Mouse (Mus musculus) ES-Bruce4 (cell line): ENCODE data around the gene Cerk. TPM values are rescaled to one million over a fixed set of nuclear protein-coding genes. Genes with fewer than 3 reads are reported as not detected.
"Not testable (repeated sequence)": the region's sequence is repeated elsewhere in the genome, so short reads cannot be mapped to it uniquely, and the experiment has no call there.

Source experiments
- H3K27ac ChIP-seq: 2 replicates; pipeline ENCODE4 v1.5.1; 2012; ENCODE audit warnings: low read length, inconsistent platforms; ENCODE audit not compliant: insufficient read depth
- H3K27me3 ChIP-seq: 2 replicates; pipeline ENCODE4 v1.6.1; 2012; ENCODE audit warnings: mild to moderate bottlenecking, low read length, inconsistent platforms; ENCODE audit not compliant: control insufficient read depth, poor library complexity, insufficient read depth, severe bottlenecking
- H3K36me3 ChIP-seq: 2 replicates; pipeline ENCODE4 v1.6.1; 2012; ENCODE audit warnings: inconsistent platforms, mild to moderate bottlenecking, low read length, moderate library complexity; ENCODE audit not compliant: control insufficient read depth, poor library complexity, insufficient read depth, severe bottlenecking
- H3K4me1 ChIP-seq: one replicate; pipeline ENCODE4 v1.8.1; 2011; ENCODE audit warnings: low read length; ENCODE audit not compliant: control insufficient read depth, insufficient read depth
- H3K4me3 ChIP-seq: 2 replicates; pipeline ENCODE4 v1.5.1; 2011; ENCODE audit warnings: low read depth, mild to moderate bottlenecking, low read length
- H3K9ac ChIP-seq: 2 replicates; pipeline ENCODE4 v1.6.1; 2012; ENCODE audit warnings: low read depth, mild to moderate bottlenecking, inconsistent platforms; ENCODE audit not compliant: poor library complexity, severe bottlenecking
- H3K9me3 ChIP-seq: replicated peaks from 2 replicates; pipeline ENCODE4 v1.6.1; 2012; ENCODE audit warnings: mild to moderate bottlenecking, low read length, inconsistent platforms; ENCODE audit not compliant: control insufficient read depth, poor library complexity, insufficient read depth, severe bottlenecking
- CTCF ChIP-seq: IDR thresholded peaks from one replicate; pipeline ENCODE4 v1.8.1; 2011; ENCODE audit warnings: low read depth, low read length
- EP300 ChIP-seq: IDR thresholded peaks from 2 replicates; pipeline ENCODE4 v1.6.1; 2011; ENCODE audit warnings: low read depth, low read length; ENCODE audit not compliant: insufficient read depth
- POLR2A ChIP-seq: IDR thresholded peaks from one replicate; pipeline ENCODE4 v1.8.1; 2011; ENCODE audit warnings: low read length; ENCODE audit not compliant: insufficient read depth
- polyA plus RNA-seq: library from polyadenylated mRNA; stranded (reverse); fragments of >200 nt; gene quantifications from 2 replicates; pipeline ENCODE4 v1.2.4, GENCODE M21; 2011; ENCODE audit warnings: low read depth; ENCODE audit not compliant: missing spikeins, insufficient read depth, insufficient read length

The Cerk gene
- polyA plus RNA-seq, 1 experiment, result 5.5 TPM

- H3K4me3 ChIP-seq, result no peak overlapping the region
- no peak for TF ChIP-seq CTCF
- 0 out of 2 replicates have a peak, but pooled peaks have one; percentile 14 for TF ChIP-seq EP300
- H3K4me1 ChIP-seq, result peaks cover 2% of the 10 kb centered on the region
- no peaks in the 10 kb centered on the region for H3K36me3 ChIP-seq
- no peak overlapping the region for H3K9ac ChIP-seq
- no peaks in the 10 kb centered on the region for H3K9me3 ChIP-seq
- no peak overlapping the region for H3K27ac ChIP-seq
- H3K27me3 ChIP-seq, result no peaks in the 10 kb centered on the region
Observed at GRCm38 (mm10) chr15:86168505-86168867, 17.5 kb downstream of the Cerk start.

- Histone ChIP-seq H3K9me3 (no peaks in the 10 kb centered on the region), H3K27ac (no peak overlapping the region), H3K36me3 (no peaks in the 10 kb centered on the region), H3K4me1 (peaks cover 2% of the 10 kb centered on the region), H3K9ac (no peak overlapping the region), H3K27me3 (no peaks in the 10 kb centered on the region), H3K4me3 (no peak overlapping the region)
- no peak for TF ChIP-seq CTCF
- no peak for TF ChIP-seq POLR2A
- no peak for TF ChIP-seq EP300
Observed at GRCm38 (mm10) chr15:86167787-86168504, 18.0 kb downstream of the Cerk start.

- Histone ChIP-seq H3K4me1 (peaks cover 2% of the 10 kb centered on the region), H3K9me3 (no peaks in the 10 kb centered on the region), H3K9ac (no peak overlapping the region)
Observed at GRCm38 (mm10) chr15:86167032-86167655, 18.8 kb downstream of the Cerk start.

GRCm38 (mm10) chr15:86165811-86166590, 19.9 kb downstream of the Cerk start:
- peaks cover 2% of the 10 kb centered on the region for H3K4me1 ChIP-seq
- H3K4me3 ChIP-seq, result no peak overlapping the region
- H3K27ac ChIP-seq, result no peak overlapping the region
- TF ChIP-seq EP300 (no peak), CTCF (no peak), POLR2A (no peak)
- no peaks in the 10 kb centered on the region for H3K36me3 ChIP-seq
- no peaks in the 10 kb centered on the region for H3K27me3 ChIP-seq
- H3K9me3 ChIP-seq, result no peaks in the 10 kb centered on the region
- no peak overlapping the region for H3K9ac ChIP-seq

More at GRCm38 (mm10) chr15:86167032-86167655, 18.8 kb downstream of the Cerk start:
- no peak for TF ChIP-seq EP300
- TF ChIP-seq CTCF, result no peak
- no peak for TF ChIP-seq POLR2A
- Histone ChIP-seq H3K36me3 (no peaks in the 10 kb centered on the region), H3K27ac (no peak overlapping the region), H3K4me3 (no peak overlapping the region), H3K27me3 (no peaks in the 10 kb centered on the region)

- Histone ChIP-seq H3K4me3 (no peak overlapping the region), H3K27ac (no peak overlapping the region), H3K9ac (no peak overlapping the region), H3K4me1 (peaks cover 2% of the 10 kb centered on the region), H3K27me3 (no peaks in the 10 kb centered on the region), H3K9me3 (no peaks in the 10 kb centered on the region), H3K36me3 (no peaks in the 10 kb centered on the region)
- TF ChIP-seq POLR2A (no peak), CTCF (no peak)
Observed at GRCm38 (mm10) chr15:86164718-86165345, 21.1 kb downstream of the Cerk start.

GRCm38 (mm10) chr15:86161800-86162199, 24.1 kb downstream of the Cerk start:
- peak; percentile 49 for TF ChIP-seq CTCF
- H3K36me3 ChIP-seq, H3K9ac ChIP-seq, H3K27ac ChIP-seq, H3K27me3 ChIP-seq, H3K9me3 ChIP-seq, H3K4me3 ChIP-seq, H3K4me1 ChIP-seq: not testable (repeated sequence)
